Mouse (Mus musculus) large intestine, adult 2 months (tissue): ENCODE results near the gene Olfr1226. TPM values are rescaled to one million over a fixed set of nuclear protein-coding genes. Genes with fewer than 3 reads are reported as not detected.
"Not testable (repeated sequence)": the region's sequence is repeated elsewhere in the genome, so short reads cannot be mapped to it uniquely, and the experiment has no call there.

Experiments used
- DNase-seq: peaks from one replicate; pipeline ENCODE4 v3.0.0-alpha.2; 2012; ENCODE audit warnings: low read depth, low spot score
- WGBS: fragments of 180-500 bp; shearing (Covaris S2); methylation state at CpG from one replicate; pipeline ENCODE4 v1.1.7; 2018; 5-methylcytosine and 5-hydroxymethylcytosine counted together
- polyA plus RNA-seq: library from polyadenylated mRNA; depleted of rRNA; stranded (reverse); fragments of >200 nt; gene quantifications from 2 replicates; pipeline ENCODE4 v1.2.3, GENCODE M21; 2012; rRNA removed

Gene Olfr1226
- not detected in 2 replicates for polyA plus RNA-seq

DNA sequence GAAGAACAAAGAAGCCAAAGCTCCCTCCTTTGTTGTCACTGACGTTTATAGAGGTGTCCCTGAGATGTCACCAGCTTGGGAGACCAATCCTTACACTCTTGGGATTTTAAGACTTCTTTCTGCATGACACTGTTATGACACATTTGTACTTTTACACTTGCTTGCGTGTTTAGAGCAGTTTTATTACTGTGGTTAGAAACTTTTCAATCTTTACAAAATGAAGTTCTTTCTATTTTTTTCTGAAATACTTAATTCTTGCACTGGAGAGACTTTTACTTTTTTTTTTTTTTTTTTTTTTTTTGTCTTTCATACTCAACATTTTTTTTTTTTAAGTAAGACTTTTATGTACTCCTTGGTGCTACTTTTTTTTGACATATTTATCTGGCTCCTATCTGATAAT lies at the start of gene Olfr1226:
Gene Olfr1226 (minus strand): TSS at position 101 of the 400 bp plus-strand sequence.
- DNase-seq: no peak
- 53% methylated on average over 2 of the region's 2 CpGs for WGBS

DNA sequence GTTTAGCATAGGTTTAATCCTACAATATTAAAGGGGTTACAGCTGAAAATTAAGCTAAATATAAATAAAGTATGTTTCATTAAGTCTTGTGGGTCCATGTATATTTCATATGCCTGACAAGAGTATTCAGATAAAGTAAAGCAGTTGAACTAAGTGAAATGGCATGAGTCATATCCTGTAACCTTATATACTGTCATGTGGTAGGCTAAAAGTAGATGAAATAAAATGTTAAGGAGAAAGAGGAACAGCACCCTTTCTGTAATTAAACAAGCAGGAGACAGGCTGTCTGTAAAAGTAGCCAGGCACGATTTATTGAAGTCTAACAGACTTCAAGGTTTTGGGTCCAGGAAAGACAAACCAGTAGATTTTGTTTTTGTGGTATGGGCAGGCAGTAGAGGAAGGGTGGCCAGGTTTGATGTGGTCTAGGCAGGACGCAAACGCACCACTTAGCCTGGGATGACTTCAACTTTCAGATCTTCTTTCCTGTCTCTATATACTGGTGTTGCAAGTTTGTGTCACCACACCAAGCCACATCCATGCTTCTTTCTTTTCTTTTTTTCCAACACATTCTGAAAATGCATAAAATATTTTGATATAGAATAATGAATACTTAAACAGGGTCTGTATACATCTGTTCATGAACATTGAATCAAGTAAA lies 3.4 kb downstream of the Olfr1226 start:
- no peak for DNase-seq
- 66% methylated on average over 3 of the region's 3 CpGs for WGBS

DNA sequence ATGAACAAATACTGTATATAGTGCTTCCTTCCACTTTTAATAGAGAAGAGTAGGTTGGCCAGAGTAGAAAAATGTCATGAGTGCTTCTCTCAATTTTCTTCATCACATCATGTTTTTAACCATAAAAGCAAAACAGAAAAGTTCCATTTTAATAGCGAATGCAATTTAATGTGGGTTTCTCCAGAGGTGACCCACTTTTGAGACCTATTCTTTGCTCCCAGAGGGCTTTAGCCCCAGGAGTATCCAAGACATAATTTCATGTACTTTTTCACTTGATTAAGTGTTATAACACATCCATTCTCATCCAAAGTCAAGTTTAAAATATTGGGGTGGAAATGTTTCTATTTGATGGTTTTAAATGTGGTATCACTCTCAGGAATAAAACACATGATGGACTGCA lies 25.3 kb downstream of the Olfr1226 start, which contains the start of gene Olfr1225:
Gene Olfr1225 (minus strand): TSS at position 101 of the 400 bp plus-strand sequence.
- DNase-seq: no peak
- WGBS: 85% methylated on average over 1 of the region's 1 CpGs

DNA sequence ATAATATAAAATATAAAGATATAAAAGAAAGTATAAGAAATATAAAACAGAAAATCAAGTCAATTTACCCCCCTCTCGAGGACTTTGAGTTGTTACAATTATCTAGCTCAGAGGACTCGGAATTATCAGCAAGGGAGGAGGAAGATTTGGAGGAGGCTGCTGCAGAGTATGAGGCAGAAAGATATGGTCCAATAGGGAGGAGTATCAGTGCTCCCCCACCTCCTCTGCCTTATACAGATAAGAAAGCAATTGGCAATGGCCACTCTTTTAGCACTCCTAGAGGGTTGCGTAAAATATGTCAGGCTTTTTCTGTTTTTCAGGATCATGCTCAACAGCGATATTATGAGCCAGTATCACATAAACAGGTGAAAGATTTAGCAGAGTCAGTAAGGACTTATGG lies 35.1 kb downstream of the Olfr1226 start:
- whole genome bisulfite sequencing: 88% methylated on average over 4 of the region's 4 CpGs
- not testable (repeated sequence) for DNase-seq

DNA sequence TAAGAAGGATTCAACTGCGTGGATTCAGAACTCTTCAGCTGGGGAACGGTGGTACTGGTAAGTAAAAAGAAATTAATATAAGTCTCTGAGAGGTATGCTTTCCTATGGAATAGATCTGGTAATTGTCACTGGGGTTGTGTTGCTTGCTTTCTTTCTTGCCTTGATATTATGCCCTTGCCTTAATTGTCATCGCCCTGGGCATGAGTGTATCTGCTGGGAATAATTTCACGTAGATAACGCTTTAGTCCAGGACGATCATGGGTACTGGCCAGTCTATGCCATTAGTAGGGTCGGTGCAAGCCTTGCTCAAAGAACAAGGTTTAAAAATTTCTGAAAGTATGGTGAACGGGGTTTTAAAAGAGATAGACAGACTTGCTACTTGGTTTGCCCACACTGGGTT lies 35.9 kb downstream of the Olfr1226 start, which contains the start of gene Olfr1224-ps1:
Gene Olfr1224-ps1 (minus strand): TSS at position 101 of the 400 bp plus-strand sequence.
- not testable (repeated sequence) for DNase-seq
- 91% methylated on average over 8 of the region's 8 CpGs for WGBS

DNA sequence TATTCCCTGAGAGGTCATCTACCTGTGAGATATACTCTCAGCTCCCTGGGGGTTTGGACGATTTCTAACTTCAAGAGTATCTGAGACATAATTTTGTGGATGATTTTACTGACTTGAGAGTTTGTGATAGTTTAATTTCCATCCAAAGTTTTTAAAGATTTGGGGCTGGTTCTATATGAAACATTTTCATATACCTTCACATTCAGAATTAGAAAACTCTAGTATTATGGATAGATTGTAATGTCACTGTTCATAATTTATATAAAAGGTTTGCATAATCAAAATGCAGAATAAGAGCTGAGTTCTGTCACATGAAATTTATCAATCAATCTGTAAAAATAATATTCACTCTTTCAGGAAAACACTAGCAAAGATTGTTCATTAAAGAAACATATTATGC lies 48.4 kb downstream of the Olfr1226 start, which contains the start of gene Olfr1223:
Gene Olfr1223 (minus strand): TSS at position 101 of the 400 bp plus-strand sequence.
- DNase-seq: no peak
- 67% methylated on average over 1 of the region's 1 CpGs for WGBS

Other genes with a start within 250 kb of the Olfr1226 start
- not detected in 2 replicates for gene Olfr1212, start 246.1 kb downstream of the Olfr1226 start, polyA plus RNA-seq
- not detected in 2 replicates for gene Gm13762, start 219.8 kb downstream of the Olfr1226 start, polyA plus RNA-seq
- not detected in 2 replicates for gene Olfr1214, start 207.4 kb downstream of the Olfr1226 start, polyA plus RNA-seq
- not detected in 2 replicates for gene Olfr1215, start 193.1 kb downstream of the Olfr1226 start, polyA plus RNA-seq
- not detected in 2 replicates for gene Olfr1216, start 181.7 kb downstream of the Olfr1226 start, polyA plus RNA-seq
- not detected in 2 replicates for gene Olfr1217, start 168.0 kb downstream of the Olfr1226 start, polyA plus RNA-seq
- gene Olfr1218, start 138.9 kb downstream of the Olfr1226 start, polyA plus RNA-seq: not detected in 2 replicates
- gene Olfr1219, start 116.5 kb downstream of the Olfr1226 start, polyA plus RNA-seq: not detected in 2 replicates
- gene Olfr1220, start 93.2 kb downstream of the Olfr1226 start, polyA plus RNA-seq: not detected in 2 replicates
- not detected in 2 replicates for gene Olfr1221, start 82.8 kb downstream of the Olfr1226 start, polyA plus RNA-seq
- gene Olfr1222, start 67.0 kb downstream of the Olfr1226 start, polyA plus RNA-seq: not detected in 2 replicates
- gene Olfr1223, start 48.5 kb downstream of the Olfr1226 start, polyA plus RNA-seq: not detected in 2 replicates
- not detected in 2 replicates for gene Olfr1224-ps1, start 36.0 kb downstream of the Olfr1226 start, polyA plus RNA-seq
- not detected in 2 replicates for gene Olfr1225, start 25.4 kb downstream of the Olfr1226 start, polyA plus RNA-seq
- not detected in 2 replicates for gene Olfr1228, start 54.0 kb upstream of the Olfr1226 start, polyA plus RNA-seq
- not detected in 2 replicates for gene Olfr1229, start 88.0 kb upstream of the Olfr1226 start, polyA plus RNA-seq
- gene Olfr1230, start 97.2 kb upstream of the Olfr1226 start, polyA plus RNA-seq: not detected in 2 replicates
- not detected in 2 replicates for gene Olfr1231, start 107.0 kb upstream of the Olfr1226 start, polyA plus RNA-seq
- not detected in 2 replicates for gene Olfr1232, start 129.6 kb upstream of the Olfr1226 start, polyA plus RNA-seq
- gene Olfr1233, start 142.3 kb upstream of the Olfr1226 start, polyA plus RNA-seq: not detected in 2 replicates
- gene Olfr1234, start 164.8 kb upstream of the Olfr1226 start, polyA plus RNA-seq: not detected in 2 replicates
- gene Olfr1238, start 209.6 kb upstream of the Olfr1226 start, polyA plus RNA-seq: not detected in 2 replicates
- gene Olfr1239, start 220.4 kb upstream of the Olfr1226 start, polyA plus RNA-seq: not detected in 2 replicates
- not detected in 2 replicates for gene Olfr1240, start 243.0 kb upstream of the Olfr1226 start, polyA plus RNA-seq